Mouse (Mus musculus) cerebellum, adult 2 months (tissue): ENCODE measurements around the gene Nqo1. TPM values are rescaled to one million over a fixed set of nuclear protein-coding genes. Genes with fewer than 3 reads are reported as not detected.
A peak's percentile ranks its signal among the peaks of the same experiment; 100 is the strongest.

Experiments
- DNase-seq, 2 experiments: peaks; one replicate each; pipeline ENCODE4 v3.0.0; 2021
- H3K27ac ChIP-seq: fragments of 200-500 bp; 2 replicates; pipeline ENCODE4 v1.5.1; 2012; ENCODE audit warnings: low read length, control low read depth, inconsistent platforms; ENCODE audit not compliant: insufficient read depth
- H3K27me3 ChIP-seq: fragments of 200-500 bp; 2 replicates; pipeline ENCODE4 v1.6.1; 2012; ENCODE audit warnings: inconsistent platforms, mild to moderate bottlenecking, low read length, moderate library complexity; ENCODE audit not compliant: control insufficient read depth, insufficient read depth
- H3K4me1 ChIP-seq: fragments of 200-500 bp; 2 replicates; pipeline ENCODE4 v1.6.1; 2011; ENCODE audit warnings: low read length; ENCODE audit not compliant: control insufficient read depth, insufficient read depth
- H3K4me3 ChIP-seq: fragments of 200-500 bp; replicated peaks from 2 replicates; pipeline ENCODE3; 2011; ENCODE audit warnings: mild to moderate bottlenecking, low read depth, low read length, control low read depth; ENCODE audit not compliant: insufficient read depth
- CTCF ChIP-seq: fragments of 200-500 bp; IDR thresholded peaks from 2 replicates; pipeline ENCODE4 v1.5.1; 2011; ENCODE audit warnings: low read depth, mild to moderate bottlenecking, control low read depth, low read length, moderate library complexity, borderline replicate concordance; ENCODE audit not compliant: insufficient read depth
- POLR2A ChIP-seq: fragments of 200-500 bp; IDR thresholded peaks from 2 replicates; pipeline ENCODE4 v1.6.1; 2011; ENCODE audit warnings: low read length, control low read depth, borderline replicate concordance; ENCODE audit not compliant: insufficient read depth
- whole genome bisulfite sequencing: fragments of 180-500 bp; shearing (Covaris S2); methylation state at CpG from one replicate; pipeline ENCODE4 v1.1.7; 2018; 5-methylcytosine and 5-hydroxymethylcytosine counted together
- polyA plus RNA-seq: library from polyadenylated mRNA; depleted of rRNA; stranded (reverse); fragments of >200 nt; gene quantifications from 2 replicates; pipeline ENCODE4 v1.2.3, GENCODE M21; 2012

The Nqo1 gene
- polyA plus RNA-seq, 1 experiment, result 7.9 TPM

DNA sequence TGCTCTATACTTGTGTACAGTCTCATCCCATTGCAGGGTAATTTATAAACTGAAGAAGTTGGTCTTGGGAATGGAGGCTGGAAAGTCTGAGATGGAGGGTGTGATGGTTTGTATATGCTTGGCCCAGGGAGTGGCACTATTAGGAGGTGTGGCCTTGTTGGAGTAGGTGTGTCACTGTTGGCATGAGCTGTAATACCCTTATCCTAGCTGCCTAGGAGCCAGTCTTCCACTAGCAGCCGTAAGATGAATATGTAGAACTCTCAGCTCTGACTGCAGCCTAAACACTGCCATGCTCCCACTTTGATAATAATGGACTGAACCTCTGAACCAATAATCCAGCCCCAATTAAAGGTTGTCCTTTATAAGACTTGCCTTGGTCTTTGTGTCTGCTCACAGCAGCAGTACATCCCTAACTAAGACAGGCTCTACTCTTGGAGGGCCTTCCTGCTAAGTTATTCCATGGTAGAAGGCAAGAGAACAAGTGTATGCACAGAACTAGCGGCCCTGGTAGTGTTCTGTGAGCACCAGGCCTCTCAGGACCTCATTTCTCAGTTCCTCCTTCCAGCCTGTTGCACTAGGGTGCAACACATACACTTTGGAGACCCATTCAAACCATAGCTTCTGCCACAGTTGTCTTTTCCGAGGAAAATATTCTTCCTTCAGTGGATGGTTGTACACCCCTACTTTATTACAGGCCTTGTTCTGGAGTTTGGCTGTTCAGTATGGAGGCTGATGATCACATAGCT, 37.0 kb upstream of the Nqo1 start:
- Histone ChIP-seq H3K4me3 (no peak overlapping the region), H3K27ac (no peak overlapping the region), H3K27me3 (no peaks in the 10 kb centered on the region), H3K4me1 (peaks cover 4% of the 10 kb centered on the region)
- no peak for DNase-seq
- TF ChIP-seq CTCF (no peak), POLR2A (no peak)
- WGBS, result 90% methylated on average over 3 of the region's 3 CpGs

- Histone ChIP-seq H3K4me3 (no peak overlapping the region), H3K4me1 (peaks cover 4% of the 10 kb centered on the region), H3K27me3 (no peaks in the 10 kb centered on the region), H3K27ac (no peak overlapping the region)
- DNase-seq, result no peak
- 75% methylated on average over 2 of the region's 2 CpGs for WGBS
- TF ChIP-seq CTCF (no peak), POLR2A (no peak)
These were observed 34.7 kb upstream of the Nqo1 start for GRCm38 (mm10) chr8:107437711-107438110.

- H3K4me3 ChIP-seq, result peak overlapping the region; percentile 92
- H3K4me1 ChIP-seq, result peaks cover 4% of the 10 kb centered on the region
- WGBS, result 5% methylated on average over 16 of the region's 16 CpGs
- no peaks in the 10 kb centered on the region for H3K27me3 ChIP-seq
- no peak overlapping the region; the same call in 1 of the 2 replicates for H3K27ac ChIP-seq
- DNase-seq, result no peak
- TF ChIP-seq POLR2A (no peak), CTCF (no peak)
These were observed 33.9 kb upstream of the Nqo1 start for GRCm38 (mm10) chr8:107436841-107437421.

GRCm38 (mm10) chr8:107435962-107436831, 33.2 kb upstream of the Nqo1 start, which contains the start of gene Wwp2:
Wwp2 (plus strand) TSS chr8:107436365.
- Histone ChIP-seq H3K4me3 (peak within 1 kb of the TSS; percentile 92), H3K4me1 (peaks cover 4% of the 10 kb centered on the region), H3K27me3 (no peaks in the 10 kb centered on the region), H3K27ac (peak within 1 kb of the TSS; percentile 29; the same call in 1 of the 2 replicates)
- peak; percentile 79 to 81 for DNase-seq
- TF ChIP-seq POLR2A, result peak; percentile 77
- TF ChIP-seq CTCF, result no peak
- WGBS, result under 1% methylated on average over 66 of the region's 81 CpGs

DNA sequence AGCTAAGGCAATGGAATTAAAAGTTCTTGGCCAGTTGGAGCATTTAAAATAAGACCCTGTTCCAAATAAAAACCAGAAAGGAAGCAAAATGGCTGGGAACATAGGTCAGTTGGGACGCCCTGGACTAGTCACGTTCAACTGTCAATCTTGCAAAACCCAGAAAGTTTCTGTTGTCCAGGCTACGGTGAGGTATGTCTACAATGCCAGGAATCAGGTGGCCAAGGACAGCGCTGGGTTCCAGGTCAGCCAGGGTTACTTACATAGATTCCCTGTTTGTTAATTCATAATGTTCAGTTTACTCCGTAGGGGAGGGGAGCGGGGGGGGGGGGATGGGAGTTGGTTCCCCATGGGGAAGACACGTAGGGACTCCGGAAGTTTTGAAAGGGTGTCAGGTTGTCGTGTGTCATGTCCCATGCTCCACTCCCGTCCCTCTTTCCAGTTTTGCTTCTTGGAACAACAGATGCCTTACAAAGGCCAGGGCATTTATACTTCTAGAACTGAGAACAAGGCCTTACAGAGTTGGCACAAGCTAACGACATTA, 32.5 kb upstream of the Nqo1 start:
- TF ChIP-seq POLR2A, result no peak
- TF ChIP-seq CTCF, result no peak
- H3K4me3 ChIP-seq, result peak overlapping the region; percentile 92
- no peak overlapping the region for H3K27ac ChIP-seq
- no peaks in the 10 kb centered on the region for H3K27me3 ChIP-seq
- H3K4me1 ChIP-seq, result peaks cover 4% of the 10 kb centered on the region; the same call in 1 of the 2 replicates
- 20% methylated on average over 11 of the region's 11 CpGs for WGBS
- no peak for DNase-seq

DNA sequence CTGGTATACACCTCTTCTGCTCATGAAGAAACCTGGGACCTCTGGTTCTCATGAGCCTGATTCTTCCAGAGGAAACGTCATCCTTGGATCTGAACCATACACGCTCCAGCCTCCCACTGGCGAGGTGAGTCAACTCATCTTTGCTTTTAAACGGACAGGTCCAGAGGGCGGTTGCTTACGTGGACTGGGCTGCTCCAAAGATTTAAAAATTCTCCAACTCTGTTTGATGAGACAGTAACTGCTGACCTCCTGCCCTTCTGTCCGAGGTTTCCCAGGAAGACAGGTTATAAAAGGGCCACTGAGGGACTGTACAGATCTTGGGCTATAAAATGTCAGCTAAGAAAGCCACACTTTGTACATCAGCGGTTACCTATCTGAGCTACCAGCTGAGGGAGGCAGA, 27.8 kb upstream of the Nqo1 start:
- H3K4me1 ChIP-seq, result no peaks in the 10 kb centered on the region; the same call in 1 of the 2 replicates
- no peak overlapping the region for H3K27ac ChIP-seq
- H3K27me3 ChIP-seq, result no peaks in the 10 kb centered on the region
- no peak for TF ChIP-seq CTCF
- TF ChIP-seq POLR2A, result no peak
- no peak for DNase-seq
- 82% methylated on average over 8 of the region's 8 CpGs for WGBS
- no peak overlapping the region for H3K4me3 ChIP-seq

DNA sequence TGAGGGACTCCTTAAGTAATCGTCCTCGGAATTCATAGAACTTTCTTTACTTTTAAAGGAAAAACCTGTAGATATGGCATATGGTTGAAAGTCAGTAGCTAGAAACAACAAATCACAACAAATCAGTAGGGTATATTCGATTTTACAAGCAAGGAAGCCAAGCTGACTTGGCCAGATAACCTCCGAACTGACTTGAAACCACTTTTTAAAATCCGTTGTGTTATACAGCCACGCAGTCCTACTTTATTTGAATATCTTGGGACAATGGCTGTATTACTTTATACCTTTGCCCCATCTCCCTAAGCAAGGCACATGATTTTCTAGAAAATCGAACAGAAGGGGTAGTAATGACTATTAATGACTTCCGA, 22.2 kb upstream of the Nqo1 start:
- no peak for DNase-seq
- Histone ChIP-seq H3K4me3 (no peak overlapping the region), H3K27me3 (no peaks in the 10 kb centered on the region), H3K4me1 (peaks cover 4% of the 10 kb centered on the region; the same call in 1 of the 2 replicates), H3K27ac (no peak overlapping the region)
- WGBS, result 44% methylated on average over 8 of the region's 8 CpGs
- TF ChIP-seq CTCF, result no peak
- TF ChIP-seq POLR2A, result no peak
